Comparison of ENCODE assay signal across 8 mouse cellular contexts in genomic region chr2:118110225-118110915, GRCm38 (mm10). TPM values are rescaled to one million over a fixed set of nuclear protein-coding genes. Genes with fewer than 3 reads are reported as not detected.
A peak's percentile ranks its signal among the peaks of the same experiment; 100 is the strongest.
DNase-seq lines count a peak whose midpoint lies in the region; ATAC-seq and TF ChIP-seq lines count a peak whose summit lies in the region.

No protein-coding gene starts in this region.

- TF ChIP-seq POLR2A in embryonic fibroblast, embryonic 13.5 days (IDR thresholded peaks at IDR 0.05; ENCODE audit: low read depth, low read length) = peak; percentile 48; the same call in 1 of the 2 replicates

- H3K4me3 ChIP-seq in C2C12 (ENCODE audit: insufficient read depth, poor library complexity, severe bottlenecking) = peak overlapping the region; percentile 12
- H3K4me3 ChIP-seq in embryonic fibroblast, embryonic 13.5 days (ENCODE audit: insufficient read depth, low read length) = no peak overlapping the region
- peak overlapping the region; percentile 64 for H3K4me3 ChIP-seq in heart, embryonic 15.5 days
- H3K4me3 ChIP-seq in limb, embryonic 12.5 days (replicated peaks) = peak overlapping the region; percentile 61
- H3K4me3 ChIP-seq in midbrain, embryonic 15.5 days = peak overlapping the region; percentile 48

- peaks cover 36% of the 10 kb centered on the region for H3K79me3 ChIP-seq in C2C12 (ENCODE audit: low read depth)

- H3ac ChIP-seq in C2C12 (ENCODE audit: control insufficient read depth, insufficient read length, low read depth) = peak overlapping the region; percentile 4

- peak overlapping the region; percentile 23; the same call in 1 of the 2 replicates for H3K9ac ChIP-seq in heart, embryonic 15.5 days
- H3K9ac ChIP-seq in limb, embryonic 12.5 days (replicated peaks) = peak overlapping the region; percentile 18; the same call in 1 of the 2 replicates
- peak overlapping the region; percentile 2; the same call in 1 of the 2 replicates for H3K9ac ChIP-seq in midbrain, embryonic 15.5 days

- peak overlapping the region; percentile 95 for H3K4me2 ChIP-seq in heart, embryonic 15.5 days
- H3K4me2 ChIP-seq in limb, embryonic 12.5 days = peak overlapping the region; percentile 68
- peak overlapping the region; percentile 94 for H3K4me2 ChIP-seq in midbrain, embryonic 15.5 days

- H3K27ac ChIP-seq in embryonic fibroblast, embryonic 13.5 days (ENCODE audit: insufficient read depth, low read length) = peak overlapping the region; percentile 97
- H3K27ac ChIP-seq in heart, embryonic 15.5 days = peak overlapping the region; percentile 74; the same call in 1 of the 2 replicates
- peak overlapping the region; percentile 51; the same call in 1 of the 2 replicates for H3K27ac ChIP-seq in limb, embryonic 12.5 days
- H3K27ac ChIP-seq in midbrain, embryonic 15.5 days = no peak overlapping the region

- WGBS in heart, embryonic 15.5 days = 27% methylated on average over 17 of the region's 17 CpGs
- 33% methylated on average over 17 of the region's 17 CpGs for WGBS in limb, embryonic 12.5 days
- 35% methylated on average over 17 of the region's 17 CpGs for WGBS in midbrain, embryonic 15.5 days

- peak; percentile 34; the same call in 1 of the 2 replicates for ATAC-seq in heart, embryonic 15.5 days (replicated peaks; ENCODE audit: insufficient number of reproducible peaks, insufficient read depth, low FRiP score, low read depth)
- ATAC-seq in limb, embryonic 12.5 days (ENCODE audit: insufficient number of reproducible peaks, insufficient read depth, low FRiP score, low TSS enrichment, low read depth) = 0 out of 2 replicates have a peak, but pooled peaks have one; percentile 9
- peak; percentile 31 for ATAC-seq in midbrain, embryonic 15.5 days (replicated peaks)

- peaks cover 8% of the 10 kb centered on the region; the same call in 1 of the 2 replicates for H3K4me1 ChIP-seq in embryonic fibroblast, embryonic 13.5 days (ENCODE audit: control insufficient read depth, insufficient read depth, low read length)
- H3K4me1 ChIP-seq in heart, embryonic 15.5 days (replicated peaks) = peaks cover 26% of the 10 kb centered on the region
- H3K4me1 ChIP-seq in limb, embryonic 12.5 days (replicated peaks) = peaks cover 42% of the 10 kb centered on the region
- H3K4me1 ChIP-seq in midbrain, embryonic 15.5 days = peaks cover 12% of the 10 kb centered on the region; the same call in 1 of the 2 replicates

- peaks cover 38% of the 10 kb centered on the region for H3K79me2 ChIP-seq in C2C12 (ENCODE audit: control insufficient read depth, insufficient read depth)

- no peaks in the 10 kb centered on the region for H3K27me3 ChIP-seq in C2C12 (ENCODE audit: control insufficient read depth, insufficient read depth, insufficient read length)
- no peaks in the 10 kb centered on the region for H3K27me3 ChIP-seq in heart, embryonic 15.5 days
- peaks cover 16% of the 10 kb centered on the region for H3K27me3 ChIP-seq in limb, embryonic 12.5 days
- peaks cover 6% of the 10 kb centered on the region for H3K27me3 ChIP-seq in midbrain, embryonic 15.5 days (replicated peaks)

- no peaks in the 10 kb centered on the region for H3K9me3 ChIP-seq in heart, embryonic 15.5 days (replicated peaks)
- no peaks in the 10 kb centered on the region for H3K9me3 ChIP-seq in limb, embryonic 12.5 days
- no peaks in the 10 kb centered on the region for H3K9me3 ChIP-seq in midbrain, embryonic 15.5 days

- no peak for TF ChIP-seq CTCF in C2C12 (IDR thresholded peaks at IDR 0.05; ENCODE audit: control insufficient read depth, insufficient read depth, insufficient read length)
- TF ChIP-seq CTCF in embryonic fibroblast, embryonic 13.5 days (IDR thresholded peaks at IDR 0.05; ENCODE audit: borderline replicate concordance, insufficient read depth, low read length) = no peak

- peaks cover 30% of the 10 kb centered on the region for H3K36me3 ChIP-seq in C2C12 (ENCODE audit: control insufficient read depth, insufficient read depth)
- no peaks in the 10 kb centered on the region for H3K36me3 ChIP-seq in heart, embryonic 15.5 days
- H3K36me3 ChIP-seq in limb, embryonic 12.5 days = peaks cover 14% of the 10 kb centered on the region
- H3K36me3 ChIP-seq in midbrain, embryonic 15.5 days (replicated peaks) = no peaks in the 10 kb centered on the region

- peak; percentile 85 for DNase-seq in NIH3T3 (ENCODE audit: low read depth)
- DNase-seq in cerebellum, adult 18-20 months = no peak
- no peak for DNase-seq in spleen, postnatal 10 days (ENCODE audit: low spot score in 2 of 2)

TF ChIP-seq in C2C12, 6 proteins besides CTCF, POLR2A, EP300 and RAD21:
- TF ChIP-seq USF1 (IDR thresholded peaks at IDR 0.05; ENCODE audit: low read depth) (no peak), MYOG (IDR thresholded peaks at IDR 0.05; ENCODE audit: control insufficient read depth, extremely low read depth, insufficient read length) (no peak), MYOD1 (IDR thresholded peaks at IDR 0.05; ENCODE audit: control insufficient read depth, insufficient read length, low read depth) (peak; percentile 86), FOSL1 (IDR thresholded peaks at IDR 0.05; ENCODE audit: insufficient read depth, low read length, poor library complexity, severe bottlenecking) (peak; percentile 51), CEBPB (IDR thresholded peaks at IDR 0.05; ENCODE audit: low read depth) (no peak)

RNA-seq across cellular contexts. Expression of gene Thbs1, which starts 1.3 kb away (rescaled TPM):
- polyA plus RNA-seq in C2C12 (2012; fragmentation: generic; extraction: Trizol) = 126 TPM
- 2,892 and 6,250 TPM in 2 replicates for polyA plus RNA-seq in embryonic fibroblast, embryonic 13.5 days (2011; ENCODE audit: insufficient read length, low read depth, missing spikeins)
- 32.2 and 37.7 TPM in 2 replicates for polyA plus RNA-seq in heart, embryonic 15.5 days (2015; fragmentation: Nextera tagmentation; extraction: Ambion mirVana)
- polyA plus RNA-seq in limb, embryonic 12.5 days (2016; fragmentation: Nextera tagmentation; extraction: Ambion mirVana) = 56.8 and 71.9 TPM in 2 replicates
- 4.7 and 5.1 TPM in 2 replicates for polyA plus RNA-seq in midbrain, embryonic 15.5 days (2015; fragmentation: Nextera tagmentation; extraction: Ambion mirVana)

Comparison
In these comparisons a context has a peak if more than half of its experiments do, and no peak if none do; other contexts are left out.
1. RNA of gene Thbs1, which starts 1.3 kb away (polyA plus RNA-seq): 2,892 to 6,250 TPM in embryonic fibroblast, embryonic 13.5 days; 126 TPM in C2C12 (single experiment), 56.8 to 71.9 TPM in limb, embryonic 12.5 days, 32.2 to 37.7 TPM in heart, embryonic 15.5 days and 4.7 to 5.1 TPM in midbrain, embryonic 15.5 days; every median in the first group is over 10 times any median in the second.
2. Peak in every context shown above with its lines, with median percentiles within 50 percentile points of each other: ATAC-seq, H3K4me2 ChIP-seq and H3K9ac ChIP-seq.